Mouse (Mus musculus) midbrain, postnatal 0 days (tissue): ENCODE measurements at regions not wholly inside any gene's neighbourhood (a gene's known extent, or its start where the extent isn't known, plus 50 kb on each side); places are given as distances from the start of the nearest gene placed in this dataset.

Source experiments
- ATAC-seq: fragments of 200-750 bp; cut with Nextera tagmentation; 2 replicates; pipeline ENCODE4 v1.8.0; 2017; ENCODE audit warnings: moderate number of reproducible peaks, mild to moderate bottlenecking, moderate TSS enrichment, moderate library complexity; ENCODE audit not compliant: low FRiP score
- DNase-seq: peaks from one replicate; pipeline ENCODE4 v3.0.0-alpha.2; 2015; ENCODE audit warnings: low spot score
- H3K27ac ChIP-seq: fragments of 300-500 bp; sonication (generic); 2 replicates; pipeline ENCODE4 v1.5.1; 2014; ENCODE audit warnings: low read depth, mild to moderate bottlenecking, low read length, mixed read lengths
- H3K27me3 ChIP-seq: fragments of 300-500 bp; sonication (generic); 2 replicates; pipeline ENCODE4 v1.6.1; 2014; ENCODE audit warnings: low read length, control low read depth, mixed read lengths; ENCODE audit not compliant: insufficient read depth
- H3K36me3 ChIP-seq: fragments of 300-500 bp; sonication (generic); 2 replicates; pipeline ENCODE4 v1.6.1; 2014; ENCODE audit warnings: low read length, control low read depth, mixed read lengths; ENCODE audit not compliant: insufficient read depth
- H3K4me1 ChIP-seq: fragments of 300-500 bp; sonication (generic); 2 replicates; pipeline ENCODE4 v1.6.1; 2014; ENCODE audit warnings: mild to moderate bottlenecking, control low read depth, antibody characterized with exemption, low read length, mixed read lengths; ENCODE audit not compliant: insufficient read depth
- H3K4me2 ChIP-seq: fragments of 300-500 bp; sonication (generic); 2 replicates; pipeline ENCODE4 v1.6.1; 2014; ENCODE audit warnings: low read depth, mild to moderate bottlenecking, low read length, mixed read lengths; ENCODE audit not compliant: poor library complexity, severe bottlenecking
- H3K4me3 ChIP-seq: fragments of 300-500 bp; sonication (generic); 2 replicates; pipeline ENCODE4 v1.5.1; 2014; ENCODE audit warnings: low read depth, mild to moderate bottlenecking, low read length, moderate library complexity
- H3K9ac ChIP-seq: fragments of 300-500 bp; sonication (generic); replicated peaks from 2 replicates; pipeline ENCODE4 v1.6.1; 2014; ENCODE audit warnings: mild to moderate bottlenecking, low read length, moderate library complexity, mixed read lengths; ENCODE audit not compliant: poor library complexity, severe bottlenecking
- H3K9me3 ChIP-seq: fragments of 300-500 bp; sonication (generic); 2 replicates; pipeline ENCODE4 v1.6.1; 2016; ENCODE audit warnings: low read length, control low read depth
- CTCF ChIP-seq: IDR thresholded peaks from 2 replicates; pipeline ENCODE4 v1.5.1; 2016; ENCODE audit warnings: antibody characterized with exemption, mild to moderate bottlenecking
- WGBS: fragments of 180-500 bp; shearing (Covaris S2); extraction: QIAGEN DNeasy Blood & Tissue Kit; methylation state at CpG from one replicate; pipeline ENCODE4 v1.1.7; 2014; 5-methylcytosine and 5-hydroxymethylcytosine counted together

DNA sequence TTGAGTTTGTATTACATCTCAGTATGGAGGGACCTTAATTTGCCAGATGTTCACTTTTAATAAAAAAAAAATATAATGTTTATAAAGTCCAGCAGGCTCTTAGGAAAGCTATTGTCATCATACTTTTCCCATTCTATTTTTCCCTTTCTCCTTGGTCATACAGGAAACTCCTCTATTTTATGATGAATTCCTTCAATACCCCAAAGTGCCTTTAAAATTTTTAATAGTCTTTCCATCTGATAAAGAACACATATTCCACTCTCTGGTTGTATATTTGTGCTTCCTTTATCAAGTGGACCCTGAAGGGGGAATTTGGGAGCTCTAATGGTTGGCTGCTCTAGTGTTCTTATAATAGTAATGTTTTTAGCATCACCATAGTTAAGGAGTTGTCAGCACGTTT, 2253.8 kb upstream of the Pcdh20 start:
- Histone ChIP-seq H3K4me2 (no peak overlapping the region), H3K4me3 (no peak overlapping the region), H3K27ac (no peak overlapping the region), H3K9me3 (no peaks in the 10 kb centered on the region), H3K27me3 (no peaks in the 10 kb centered on the region), H3K4me1 (no peaks in the 10 kb centered on the region), H3K36me3 (no peaks in the 10 kb centered on the region), H3K9ac (no peak overlapping the region)
- TF ChIP-seq CTCF = no peak
- WGBS = 65% methylated on average over 1 of the region's 1 CpGs
- DNase-seq (no peak), ATAC-seq (no peak)

DNA sequence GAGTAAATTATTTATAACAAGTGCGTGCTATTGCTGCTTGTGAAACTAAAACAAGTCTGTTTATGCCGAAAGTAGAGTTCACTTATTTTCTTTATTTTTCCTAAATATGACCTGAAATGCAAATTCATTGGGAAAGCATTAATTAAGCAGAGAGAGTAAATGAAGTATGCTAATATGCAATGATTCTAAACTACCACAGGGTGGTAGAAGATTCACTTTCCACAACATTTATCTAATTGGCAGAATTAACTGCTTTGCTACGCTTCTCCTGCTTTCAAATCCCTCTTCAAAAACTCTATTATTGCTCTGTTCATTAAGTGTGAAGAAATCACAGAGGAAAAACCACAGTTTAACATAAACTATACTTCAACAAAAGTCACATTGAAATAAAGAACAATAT, 2209.2 kb upstream of the Pcdh20 start:
- peak; percentile 53 for TF ChIP-seq CTCF
- DNase-seq = peak; percentile 34
- ATAC-seq = no peak
- no peak overlapping the region for H3K4me3 ChIP-seq
- no peaks in the 10 kb centered on the region for H3K4me1 ChIP-seq
- no peaks in the 10 kb centered on the region for H3K36me3 ChIP-seq
- no peaks in the 10 kb centered on the region for H3K27me3 ChIP-seq
- H3K9me3 ChIP-seq = no peaks in the 10 kb centered on the region
- H3K9ac ChIP-seq = no peak overlapping the region
- H3K4me2 ChIP-seq = no peak overlapping the region
- no peak overlapping the region for H3K27ac ChIP-seq
- WGBS = 72% methylated on average over 3 of the region's 3 CpGs

DNA sequence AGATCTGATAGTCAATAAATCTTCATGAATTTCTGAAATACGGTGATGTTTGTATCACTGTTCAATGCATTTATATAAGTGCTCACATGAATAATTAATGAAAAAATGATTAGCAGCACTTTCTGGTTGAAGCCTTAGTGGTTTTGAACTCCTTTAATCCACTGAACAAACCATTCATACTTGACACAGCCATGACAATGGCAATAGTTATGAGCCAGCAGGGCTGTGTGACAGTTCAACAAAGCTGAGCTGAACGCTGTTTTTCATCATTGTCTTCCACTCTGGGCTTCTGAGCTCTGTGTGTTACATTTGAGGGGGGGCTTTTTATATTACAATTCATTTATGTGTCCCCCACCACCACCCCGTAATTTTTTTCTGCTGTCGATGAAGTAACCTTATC, 2199.2 kb upstream of the Pcdh20 start:
- no peaks in the 10 kb centered on the region for H3K27me3 ChIP-seq
- 31% methylated on average over 4 of the region's 4 CpGs for WGBS
- no peak for TF ChIP-seq CTCF
- H3K4me1 ChIP-seq = no peaks in the 10 kb centered on the region
- no peak overlapping the region for H3K4me2 ChIP-seq
- ATAC-seq (no peak), DNase-seq (no peak)
- no peak overlapping the region for H3K27ac ChIP-seq
- H3K4me3 ChIP-seq = no peak overlapping the region
- no peaks in the 10 kb centered on the region for H3K9me3 ChIP-seq
- H3K36me3 ChIP-seq = no peaks in the 10 kb centered on the region
- no peak overlapping the region for H3K9ac ChIP-seq
